Mouse (Mus musculus) Patski (cell line): Measurements from ENCODE around the gene Xylt1. TPM values are rescaled to one million over a fixed set of nuclear protein-coding genes. Genes with fewer than 3 reads are reported as not detected.

Experiments used
- ATAC-seq: fragments of 100-300 bp; one replicate; pipeline ENCODE4 v1.8.0; 2021
- CTCF ChIA-PET: fragments of 350-600 bp; sonication (Branson Sonifier 250); formaldehyde crosslinking; loops from one replicate; lab custom pipeline; 2022; ENCODE audit warnings: inconsistent platforms; lab: Charles Lee
- POLR2A ChIA-PET: fragments of 350-600 bp; sonication (Branson Sonifier 250); formaldehyde crosslinking; loops from one replicate; lab custom pipeline; 2022; ENCODE audit warnings: antibody characterized with exemption, inconsistent platforms; lab: Charles Lee
- DNase-seq: peaks from one replicate; pipeline ENCODE4 v3.0.0-alpha.2; 2011; ENCODE audit warnings: low read depth, low spot score
- H3K27me3 ChIP-seq: fragments of 371-371 bp; one replicate; pipeline ENCODE4 v1.5.1; 2021
- CTCF ChIP-seq: fragments of 100-300 bp; IDR thresholded peaks from one replicate; pipeline ENCODE4 v1.5.1; 2021
- in situ Hi-C: fragments of 300-500 bp; cut with MboI; formaldehyde crosslinking; loops from 3 replicates; pipeline ENCODE4 v1.11.1; 2018; ENCODE audit warnings: low pct_unique_long_range_greater_than_20kb, mixed read lengths
- polyA plus RNA-seq: library from polyadenylated mRNA; unstranded; gene quantifications from one replicate; pipeline ENCODE4 v1.2.3, GENCODE M21; 2021

Xylt1 gene
- polyA plus RNA-seq, 1 experiment from 2014 or later, result 20.1 TPM

DNA sequence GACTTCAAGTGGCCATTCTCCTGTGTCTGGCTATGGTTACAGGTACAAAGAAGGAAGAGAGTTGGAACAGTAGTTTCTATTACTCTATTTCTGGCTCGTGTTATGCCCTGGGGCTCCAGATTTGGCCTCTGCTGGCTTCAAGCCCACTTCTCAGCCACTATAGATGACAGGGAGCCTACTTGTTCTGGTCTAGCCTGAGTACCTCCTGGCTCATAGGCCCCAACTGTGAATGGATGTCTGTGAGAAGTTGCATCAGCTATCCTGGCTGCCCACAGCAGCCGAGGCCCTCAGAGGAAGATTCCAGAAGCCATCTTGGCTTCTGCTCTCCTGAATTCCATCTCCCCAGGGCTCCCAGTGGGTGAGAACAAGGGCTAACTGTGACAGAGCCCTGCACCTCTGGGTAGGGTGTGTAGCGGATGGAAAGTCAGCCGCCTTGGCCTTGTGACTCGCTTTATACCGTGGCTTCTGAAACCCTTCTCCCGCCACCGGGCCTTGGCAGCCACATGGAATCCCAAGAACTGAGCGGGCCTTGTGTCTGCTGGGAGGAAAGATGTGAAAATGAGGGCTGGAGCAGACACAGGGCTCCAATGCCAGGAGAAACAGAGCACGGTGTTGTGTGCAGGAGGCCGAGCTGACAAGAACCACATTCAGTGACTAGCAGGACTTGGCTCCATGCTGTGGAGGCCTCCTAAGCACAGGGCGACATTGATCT is 55.1 kb downstream of the Xylt1 start:
- ChIA-PET CTCF (no interaction called here), POLR2A (no interaction called here)
- DNase-seq (no peak), ATAC-seq (no peak)
- TF ChIP-seq CTCF, result no peak
- H3K27me3 ChIP-seq, result no peaks in the 10 kb centered on the region
- in situ Hi-C loops, result no loop called here

DNA sequence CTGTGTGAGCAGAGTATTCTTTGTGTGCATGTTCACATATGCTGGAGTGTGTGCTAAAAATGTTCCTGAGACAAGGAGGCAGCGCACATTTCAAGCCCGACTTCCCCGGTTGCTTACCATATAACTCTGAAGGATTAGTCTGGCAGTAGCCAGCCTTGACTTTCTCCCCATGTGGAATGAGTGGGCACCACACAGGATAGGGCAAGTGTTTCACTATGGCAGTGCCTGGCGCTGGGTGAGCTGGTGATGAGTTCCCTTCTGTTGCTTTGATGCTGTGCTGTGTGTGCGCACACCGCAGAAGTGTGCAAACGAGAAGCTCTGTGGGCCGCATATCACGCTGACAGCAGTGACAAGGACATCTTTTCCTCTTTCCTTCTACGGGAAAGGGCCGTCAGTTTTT is 56.1 kb downstream of the Xylt1 start:
- ATAC-seq (no peak), DNase-seq (no peak)
- CTCF ChIA-PET, result interaction anchor here (1.7 kb wide), 1 partner anchor 10 kb away, joined by 6 read pairs; no protein-coding TSS in a partner anchor
- in situ Hi-C loops, result no loop called here
- no peak for TF ChIP-seq CTCF
- H3K27me3 ChIP-seq, result no peaks in the 10 kb centered on the region
- POLR2A ChIA-PET, result no interaction called here

DNA sequence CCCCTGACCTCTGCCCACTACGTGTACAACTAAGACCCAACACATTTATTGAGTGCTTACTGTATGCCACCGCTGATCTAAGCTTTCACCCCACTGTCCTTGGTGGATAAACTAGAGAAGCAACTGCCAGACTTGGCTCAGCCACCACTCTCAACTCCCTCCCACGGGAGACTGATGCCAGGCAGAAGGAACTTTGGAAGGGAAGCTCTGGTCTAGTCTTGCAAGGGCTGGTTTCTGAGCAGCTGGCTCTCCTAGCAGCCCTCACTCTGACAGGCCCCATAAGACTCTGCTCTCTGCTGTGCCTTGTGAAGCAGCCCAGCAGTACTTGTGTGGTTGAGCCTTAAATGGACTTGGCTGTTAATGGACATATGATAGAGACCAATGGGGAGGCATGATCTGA is 60.2 kb downstream of the Xylt1 start:
- TF ChIP-seq CTCF, result no peak
- DNase-seq (no peak), ATAC-seq (no peak)
- ChIA-PET CTCF (no interaction called here), POLR2A (no interaction called here)
- no peaks in the 10 kb centered on the region for H3K27me3 ChIP-seq
- in situ Hi-C loops, result no loop called here

DNA sequence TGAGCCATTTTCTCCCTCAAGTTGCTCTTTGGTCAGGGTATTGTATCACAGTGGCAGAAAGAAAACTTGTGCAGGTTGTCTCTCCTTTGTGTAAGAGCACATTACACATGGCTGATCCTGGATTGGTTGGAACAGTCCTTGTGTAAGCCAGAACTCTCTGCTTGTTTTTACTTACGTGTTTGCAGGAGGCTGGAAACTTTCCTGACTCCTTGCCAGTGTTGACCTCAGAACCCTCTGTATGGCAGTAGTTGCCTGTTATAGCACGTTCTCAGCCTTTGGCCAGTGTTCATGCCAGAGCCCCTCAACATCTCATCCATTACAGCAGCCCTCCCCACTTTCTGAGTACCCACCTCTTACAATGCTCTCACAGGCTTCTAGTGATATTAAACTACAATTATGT is 61.9 kb downstream of the Xylt1 start:
- POLR2A ChIA-PET, result no interaction called here

DNA sequence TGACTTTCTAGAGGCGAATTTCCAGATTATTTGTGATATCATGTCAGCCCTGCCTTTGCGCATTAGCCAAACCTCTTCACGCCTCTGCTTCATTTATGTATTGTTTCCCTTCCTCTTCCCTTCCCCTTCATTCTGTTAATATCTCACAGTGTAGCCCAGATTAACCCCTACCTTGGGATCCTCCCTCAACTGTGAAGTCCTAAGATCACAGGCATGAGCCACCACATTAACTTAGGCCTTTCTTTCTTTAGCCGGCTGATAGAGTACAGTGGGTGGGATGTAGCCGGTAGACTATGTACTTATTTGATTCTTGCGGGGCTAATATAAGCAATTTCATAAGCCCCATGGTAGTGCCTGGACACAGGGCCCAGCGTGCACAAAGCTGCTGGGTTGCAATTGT is 62.4 kb downstream of the Xylt1 start:
- CTCF ChIA-PET, result no interaction called here
- in situ Hi-C loops, result no loop called here
- DNase-seq, result no peak
- POLR2A ChIA-PET, result interaction anchor here (0.7 kb wide), 1 partner anchor 685 kb away, joined by 3 read pairs; no protein-coding TSS in a partner anchor
- H3K27me3 ChIP-seq, result no peaks in the 10 kb centered on the region
- ATAC-seq, result no peak
- TF ChIP-seq CTCF, result no peak

More for the DNA sequence above, 61.9 kb downstream of the Xylt1 start:
- no peak for DNase-seq
- in situ Hi-C loops, result no loop called here
- CTCF ChIA-PET, result no interaction called here
- no peaks in the 10 kb centered on the region for H3K27me3 ChIP-seq
- no peak for ATAC-seq
- no peak for TF ChIP-seq CTCF

DNA sequence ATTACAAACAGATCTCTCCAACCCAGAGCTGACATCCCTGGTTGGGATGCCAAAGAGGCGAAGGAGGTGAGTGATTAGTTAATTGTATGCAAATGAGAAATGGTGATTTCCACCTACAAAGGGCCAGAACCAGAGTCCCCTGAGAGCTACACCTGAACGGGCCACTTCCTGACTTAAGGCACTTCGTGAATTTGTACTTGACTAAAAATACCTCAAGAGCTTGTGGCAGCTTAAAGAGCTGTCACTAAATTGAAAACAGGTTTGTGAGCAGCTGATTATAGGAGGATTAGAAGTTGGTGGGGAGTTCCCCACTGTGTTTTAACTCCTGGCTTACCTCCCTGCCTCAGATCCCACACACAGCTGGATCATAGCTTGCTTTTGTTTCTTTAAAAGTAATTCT is 64.7 kb downstream of the Xylt1 start:
- CTCF ChIA-PET, result interaction anchor here (1.8 kb wide), 1 partner anchor 8 kb away, joined by 6 read pairs; no protein-coding TSS in a partner anchor

DNA sequence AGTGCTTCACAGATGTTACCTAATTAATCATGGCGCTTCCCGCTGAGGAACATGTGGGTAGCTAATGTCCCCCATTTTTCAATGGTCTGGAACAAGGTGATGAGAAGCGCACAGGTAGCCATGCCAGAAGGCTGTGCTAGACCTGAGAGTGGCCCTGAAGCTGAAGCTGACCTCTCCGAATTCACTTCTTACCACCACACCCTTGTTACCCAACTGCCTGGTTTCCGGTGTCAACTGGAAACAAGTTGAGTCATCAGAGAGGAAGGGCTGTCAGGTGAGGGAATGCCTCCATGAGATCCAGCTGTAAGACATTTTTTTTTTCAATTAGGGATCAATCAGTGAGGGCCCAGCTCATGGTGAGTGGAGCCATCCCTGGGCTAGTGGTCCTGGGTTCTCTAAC is 68.8 kb downstream of the Xylt1 start:
- in situ Hi-C loops, result no loop called here
- ATAC-seq, result no peak
- no peak for TF ChIP-seq CTCF
- DNase-seq, result no peak
- H3K27me3 ChIP-seq, result no peaks in the 10 kb centered on the region
- ChIA-PET POLR2A (no interaction called here), CTCF (no interaction called here)

More for the DNA sequence above, 64.7 kb downstream of the Xylt1 start:
- in situ Hi-C loops, result no loop called here
- POLR2A ChIA-PET, result no interaction called here
- H3K27me3 ChIP-seq, result no peaks in the 10 kb centered on the region
- ATAC-seq (no peak), DNase-seq (no peak)
- no peak for TF ChIP-seq CTCF

DNA sequence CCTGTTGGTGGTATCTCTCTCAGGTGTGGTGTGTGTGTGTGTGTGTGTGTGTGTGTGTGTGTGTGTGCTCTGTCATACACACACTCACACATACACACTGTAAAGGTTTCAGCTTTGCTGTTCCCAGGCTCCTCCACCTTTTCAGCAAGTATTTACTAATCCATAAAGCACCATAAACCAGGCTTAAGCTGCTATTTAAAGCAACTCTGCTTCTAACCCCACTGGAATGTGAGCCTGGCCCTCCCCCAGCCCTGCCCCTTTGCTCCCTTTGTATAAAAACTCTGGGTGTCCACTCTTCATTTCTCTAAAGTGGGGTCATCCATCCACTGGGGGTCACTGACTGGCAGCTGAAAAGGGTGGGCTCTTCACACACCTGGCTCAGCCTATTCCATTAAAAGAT is 70.4 kb downstream of the Xylt1 start:
- in situ Hi-C loops, result no loop called here
- CTCF ChIA-PET, result no interaction called here
- ATAC-seq, result peak; percentile 66
- POLR2A ChIA-PET, result interaction anchor here (1.1 kb wide), 1 partner anchor 123 kb away, joined by 6 read pairs; no protein-coding TSS in a partner anchor
- no peaks in the 10 kb centered on the region for H3K27me3 ChIP-seq
- no peak for DNase-seq
- TF ChIP-seq CTCF, result no peak

DNA sequence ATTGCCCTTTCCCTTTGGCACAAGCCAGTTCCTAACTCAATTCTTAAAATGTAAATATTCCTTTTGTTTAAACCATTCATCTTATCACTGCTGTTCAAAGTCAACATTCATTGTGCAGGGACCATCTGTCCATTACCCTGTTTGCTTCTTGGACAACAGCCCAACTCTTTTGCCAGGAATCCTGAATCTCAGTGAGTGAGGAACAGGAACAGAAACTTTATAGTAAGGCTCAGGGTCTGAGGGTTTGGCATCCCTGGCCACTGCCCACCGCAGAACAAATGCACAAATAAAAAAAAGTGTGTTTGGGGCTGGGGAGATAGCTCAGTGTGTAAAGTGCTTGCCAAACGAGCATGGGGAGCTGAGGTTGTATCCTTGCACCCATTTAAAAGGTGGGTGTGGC is 71.5 kb downstream of the Xylt1 start:
- CTCF ChIA-PET, result no interaction called here
- in situ Hi-C loops, result no loop called here
- POLR2A ChIA-PET, result no interaction called here
- no peaks in the 10 kb centered on the region for H3K27me3 ChIP-seq
- DNase-seq, result no peak
- TF ChIP-seq CTCF, result no peak
- ATAC-seq, result no peak

DNA sequence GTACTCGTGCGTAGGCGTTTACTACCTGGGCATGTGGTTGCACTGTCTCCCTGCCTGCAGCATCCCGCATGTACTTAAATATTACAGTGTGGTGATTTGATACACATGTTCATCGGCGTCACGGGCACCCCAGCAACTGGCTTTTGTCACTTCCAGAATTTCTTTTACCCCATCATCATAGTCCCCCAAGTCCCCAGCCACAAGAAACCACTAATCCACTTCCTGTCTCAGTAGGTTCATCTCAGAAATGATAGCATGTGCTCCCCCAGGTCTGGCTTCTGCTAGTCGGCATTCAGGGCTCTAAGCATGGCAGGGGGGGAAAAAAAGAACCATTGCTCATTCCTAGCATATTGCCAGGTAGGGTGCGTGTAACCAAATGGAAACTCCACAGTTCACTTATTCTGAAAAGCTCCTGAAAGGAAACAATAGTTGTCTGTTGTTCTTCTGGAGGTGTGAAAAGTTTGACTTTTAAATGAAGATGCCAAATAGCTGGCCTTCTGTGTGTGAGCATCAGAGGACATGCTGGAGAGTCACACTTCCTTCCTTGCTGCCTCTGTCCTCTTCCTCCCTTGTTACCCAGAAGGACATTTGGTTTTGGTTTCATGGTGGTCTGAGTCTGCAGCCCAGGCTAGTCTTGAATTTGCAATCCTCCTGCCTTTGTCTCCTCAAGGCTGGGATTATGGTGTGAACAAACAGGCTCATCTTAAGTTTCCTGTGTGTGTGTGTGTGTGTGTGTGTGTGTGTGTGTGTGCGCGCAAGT is 74.2 kb downstream of the Xylt1 start:
- no peaks in the 10 kb centered on the region for H3K27me3 ChIP-seq
- ChIA-PET CTCF (no interaction called here), POLR2A (no interaction called here)
- no peak for ATAC-seq
- TF ChIP-seq CTCF, result no peak
- in situ Hi-C loops, result no loop called here
- no peak for DNase-seq
